Mouse (Mus musculus): ENCODE data around the gene Akap13. TPM values are rescaled to one million over a fixed set of nuclear protein-coding genes. Genes with fewer than 3 reads are reported as not detected.
"Not testable (repeated sequence)": the region's sequence is repeated elsewhere in the genome, so short reads cannot be mapped to it uniquely, and the experiment has no call there.

The Akap13 gene
- polyA plus RNA-seq, 1 experiment from 2014 or later, result 17.1 TPM

- Histone ChIP-seq H3K4me1 (replicated peaks) (no peaks in the 10 kb centered on the region), H3K36me3 (peaks cover 24% of the 10 kb centered on the region), H3K9ac (replicated peaks) (no peak overlapping the region), H3K9me3 (no peaks in the 10 kb centered on the region), H3K27me3 (no peaks in the 10 kb centered on the region), H3K27ac (no peak overlapping the region), H3K4me2 (replicated peaks) (no peak overlapping the region), H3K4me3 (replicated peaks) (no peak overlapping the region)
- no peak for ATAC-seq
- WGBS, result 81% methylated on average over 5 of the region's 5 CpGs
These were observed 157.9 kb downstream of the Akap13 start for GRCm38 (mm10) chr7:75613240-75613639.

GRCm38 (mm10) chr7:75614826-75615225 is 159.5 kb downstream of the Akap13 start:
- H3K36me3 ChIP-seq, result peaks cover 18% of the 10 kb centered on the region
- no peaks in the 10 kb centered on the region for H3K9me3 ChIP-seq
- H3K4me2 ChIP-seq (replicated peaks), result no peak overlapping the region
- no peak overlapping the region for H3K27ac ChIP-seq
- no peaks in the 10 kb centered on the region for H3K4me1 ChIP-seq (replicated peaks)
- WGBS, result 96% methylated on average over 8 of the region's 8 CpGs
- H3K9ac ChIP-seq (replicated peaks), result no peak overlapping the region
- no peak for ATAC-seq
- no peak overlapping the region for H3K4me3 ChIP-seq (replicated peaks)
- no peaks in the 10 kb centered on the region for H3K27me3 ChIP-seq

GRCm38 (mm10) chr7:75617246-75617645 is 161.9 kb downstream of the Akap13 start:
- H3K9me3 ChIP-seq; ATAC-seq; H3K27me3 ChIP-seq; H3K36me3 ChIP-seq; H3K4me2 ChIP-seq (replicated peaks); H3K9ac ChIP-seq (replicated peaks); H3K4me3 ChIP-seq (replicated peaks); H3K4me1 ChIP-seq (replicated peaks); H3K27ac ChIP-seq: not testable (repeated sequence)
- 94% methylated on average over 4 of the region's 4 CpGs for WGBS

GRCm38 (mm10) chr7:75618699-75619098 is 163.4 kb downstream of the Akap13 start:
- Histone ChIP-seq H3K9me3 (no peaks in the 10 kb centered on the region), H3K36me3 (no peaks in the 10 kb centered on the region), H3K4me1 (replicated peaks) (0 out of 2 replicates have a peak, but pooled peaks cover 4% of the 10 kb centered on the region), H3K27me3 (no peaks in the 10 kb centered on the region), H3K4me2 (replicated peaks) (no peak overlapping the region), H3K4me3 (replicated peaks) (no peak overlapping the region), H3K27ac (no peak overlapping the region), H3K9ac (replicated peaks) (no peak overlapping the region)
- ATAC-seq, result no peak
- 85% methylated on average over 3 of the region's 3 CpGs for WGBS

- Histone ChIP-seq H3K36me3 (no peaks in the 10 kb centered on the region), H3K27ac (no peak overlapping the region), H3K9ac (replicated peaks) (no peak overlapping the region), H3K9me3 (no peaks in the 10 kb centered on the region), H3K4me2 (replicated peaks) (no peak overlapping the region), H3K27me3 (no peaks in the 10 kb centered on the region), H3K4me3 (replicated peaks) (no peak overlapping the region), H3K4me1 (replicated peaks) (0 out of 2 replicates have a peak, but pooled peaks cover 4% of the 10 kb centered on the region)
- no peak for ATAC-seq
- WGBS, result 87% methylated on average over 6 of the region's 6 CpGs
These were observed 164.5 kb downstream of the Akap13 start for GRCm38 (mm10) chr7:75619875-75620274.

GRCm38 (mm10) chr7:75620395-75620960 is 165.1 kb downstream of the Akap13 start:
- Histone ChIP-seq H3K36me3 (no peaks in the 10 kb centered on the region), H3K4me2 (replicated peaks) (no peak overlapping the region), H3K4me1 (replicated peaks) (0 out of 2 replicates have a peak, but pooled peaks cover 4% of the 10 kb centered on the region), H3K4me3 (replicated peaks) (no peak overlapping the region), H3K9ac (replicated peaks) (no peak overlapping the region), H3K27ac (no peak overlapping the region), H3K27me3 (no peaks in the 10 kb centered on the region), H3K9me3 (no peaks in the 10 kb centered on the region)
- 86% methylated on average over 3 of the region's 3 CpGs for WGBS
- ATAC-seq, result no peak

- Histone ChIP-seq H3K36me3 (no peaks in the 10 kb centered on the region), H3K9ac (replicated peaks) (no peak overlapping the region), H3K27me3 (no peaks in the 10 kb centered on the region), H3K4me1 (replicated peaks) (0 out of 2 replicates have a peak, but pooled peaks cover 4% of the 10 kb centered on the region), H3K4me2 (replicated peaks) (no peak overlapping the region), H3K4me3 (replicated peaks) (no peak overlapping the region), H3K9me3 (no peaks in the 10 kb centered on the region), H3K27ac (no peak overlapping the region)
- WGBS, result 88% methylated on average over 4 of the region's 4 CpGs
- no peak for ATAC-seq
These were observed 165.6 kb downstream of the Akap13 start for GRCm38 (mm10) chr7:75620976-75621375.

GRCm38 (mm10) chr7:75627831-75628230 is 172.5 kb downstream of the Akap13 start:
- WGBS, result 88% methylated on average over 2 of the region's 2 CpGs
- Histone ChIP-seq H3K4me1 (replicated peaks) (no peaks in the 10 kb centered on the region), H3K27ac (no peak overlapping the region), H3K9ac (replicated peaks) (no peak overlapping the region), H3K9me3 (no peaks in the 10 kb centered on the region), H3K36me3 (no peaks in the 10 kb centered on the region), H3K4me2 (replicated peaks) (no peak overlapping the region), H3K4me3 (replicated peaks) (no peak overlapping the region), H3K27me3 (no peaks in the 10 kb centered on the region)
- ATAC-seq, result no peak

- H3K4me2 ChIP-seq (replicated peaks), result no peak overlapping the region
- 0 out of 2 replicates have a peak, but pooled peaks cover 7% of the 10 kb centered on the region for H3K4me1 ChIP-seq (replicated peaks)
- 95% methylated on average over 4 of the region's 4 CpGs for WGBS
- no peak overlapping the region for H3K9ac ChIP-seq (replicated peaks)
- H3K9me3 ChIP-seq, result no peaks in the 10 kb centered on the region
- no peaks in the 10 kb centered on the region for H3K36me3 ChIP-seq
- no peak overlapping the region for H3K27ac ChIP-seq
- ATAC-seq, result no peak
- no peaks in the 10 kb centered on the region for H3K27me3 ChIP-seq
- H3K4me3 ChIP-seq (replicated peaks), result no peak overlapping the region
These were observed 174.3 kb downstream of the Akap13 start for GRCm38 (mm10) chr7:75629669-75630068.

GRCm38 (mm10) chr7:75632941-75633340 is 177.6 kb downstream of the Akap13 start:
- no peak overlapping the region for H3K9ac ChIP-seq (replicated peaks)
- no peaks in the 10 kb centered on the region for H3K36me3 ChIP-seq
- H3K4me3 ChIP-seq (replicated peaks), result no peak overlapping the region
- WGBS, result 68% methylated on average over 3 of the region's 3 CpGs
- H3K4me2 ChIP-seq (replicated peaks), result no peak overlapping the region
- H3K27me3 ChIP-seq, result no peaks in the 10 kb centered on the region
- ATAC-seq, result no peak
- H3K9me3 ChIP-seq, result no peaks in the 10 kb centered on the region
- H3K4me1 ChIP-seq (replicated peaks), result 0 out of 2 replicates have a peak, but pooled peaks cover 7% of the 10 kb centered on the region
- no peak overlapping the region for H3K27ac ChIP-seq

- no peaks in the 10 kb centered on the region for H3K27me3 ChIP-seq
- ATAC-seq, result no peak
These were observed 178.1 kb downstream of the Akap13 start for GRCm38 (mm10) chr7:75633393-75633792.

GRCm38 (mm10) chr7:75633807-75634526 is 178.6 kb downstream of the Akap13 start:
- no peak for ATAC-seq
- Histone ChIP-seq H3K9me3 (no peaks in the 10 kb centered on the region), H3K4me1 (replicated peaks) (0 out of 2 replicates have a peak, but pooled peaks cover 7% of the 10 kb centered on the region), H3K4me3 (replicated peaks) (no peak overlapping the region), H3K27ac (no peak overlapping the region), H3K27me3 (no peaks in the 10 kb centered on the region), H3K9ac (replicated peaks) (no peak overlapping the region), H3K4me2 (replicated peaks) (no peak overlapping the region), H3K36me3 (no peaks in the 10 kb centered on the region)
- WGBS, result 80% methylated on average over 7 of the region's 7 CpGs

More at GRCm38 (mm10) chr7:75633393-75633792, 178.1 kb downstream of the Akap13 start:
- H3K36me3 ChIP-seq, result no peaks in the 10 kb centered on the region
- 0 out of 2 replicates have a peak, but pooled peaks cover 7% of the 10 kb centered on the region for H3K4me1 ChIP-seq (replicated peaks)
- no peak overlapping the region for H3K4me2 ChIP-seq (replicated peaks)
- no peak overlapping the region for H3K4me3 ChIP-seq (replicated peaks)
- no peak overlapping the region for H3K27ac ChIP-seq
- H3K9me3 ChIP-seq, result no peaks in the 10 kb centered on the region
- H3K9ac ChIP-seq (replicated peaks), result no peak overlapping the region
